In the genomic region with DNA sequence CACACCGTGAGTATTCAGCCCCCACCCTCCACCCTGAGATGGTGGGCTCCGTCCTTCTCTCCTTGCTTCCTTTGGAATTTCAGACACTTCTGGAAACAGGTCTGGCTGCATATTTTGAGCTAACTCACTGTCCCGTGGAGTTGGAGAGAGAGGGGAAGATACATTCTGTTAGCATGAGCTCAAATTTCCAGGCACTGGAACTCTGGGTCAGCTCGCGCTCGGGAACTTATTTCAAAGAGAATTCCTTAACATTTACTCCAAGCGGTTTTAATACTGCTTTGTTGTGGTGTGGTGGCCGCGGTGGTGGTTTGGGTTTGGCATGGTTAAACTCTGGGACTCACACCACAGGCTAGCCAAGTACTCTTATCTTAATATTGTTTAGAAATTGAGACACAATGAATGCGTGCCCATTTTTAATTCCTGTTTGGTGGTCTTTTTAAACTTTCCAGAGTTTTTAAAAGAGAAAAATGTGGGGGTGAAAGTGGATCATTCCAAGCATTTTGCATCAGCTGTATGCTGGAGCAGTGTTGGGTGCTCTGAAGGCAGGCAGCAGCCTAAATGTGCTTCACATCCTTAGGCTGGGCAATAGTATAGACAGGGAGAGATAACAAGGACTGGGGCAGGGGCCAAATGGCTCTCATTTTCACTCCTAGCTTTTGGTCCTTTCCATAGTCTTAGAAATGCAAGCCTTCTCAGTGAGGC, we compare ENCODE assay signal across 8 mouse cellular contexts.
DNase-seq lines count a peak whose midpoint lies in the region; ATAC-seq lines count a peak whose summit lies in the region.

No protein-coding gene starts in this region.

- no peak for ATAC-seq in hindbrain, embryonic 15.5 days (ENCODE audit: low FRiP score, low read depth)
- ATAC-seq in CD4-positive, CD25-positive, alpha-beta regulatory T cell, adult 4 months = no peak

- H3K4me2 ChIP-seq in hindbrain, embryonic 15.5 days = peak overlapping the region; percentile 76

- peak overlapping the region; percentile 18 for H3K27ac ChIP-seq in hindbrain, embryonic 15.5 days (replicated peaks)

- WGBS in hindbrain, embryonic 15.5 days = 30% methylated on average over 10 of the region's 10 CpGs

- H3K9me3 ChIP-seq in hindbrain, embryonic 15.5 days = no peaks in the 10 kb centered on the region

- peaks cover 27% of the 10 kb centered on the region for H3K4me1 ChIP-seq in hindbrain, embryonic 15.5 days (replicated peaks)

- peak overlapping the region; percentile 34 for H3K4me3 ChIP-seq in hindbrain, embryonic 15.5 days

- peak; percentile 92 for DNase-seq in heart, adult 11 months
- DNase-seq in heart, adult 8-10 months (ENCODE audit: low spot score) = no peak
- peak; percentile 61 for DNase-seq in embryo, embryonic 10.5 days (ENCODE audit: low spot score)
- peak; percentile 48 for DNase-seq in mesoderm, embryonic 11.5 days (ENCODE audit: low read depth, low spot score)
- no peak for DNase-seq in testis, postnatal 14 days (ENCODE audit: low spot score)
- no peak for DNase-seq in spleen, postnatal 4 days (ENCODE audit: low spot score in 2 of 2)

- H3K36me3 ChIP-seq in hindbrain, embryonic 15.5 days = no peaks in the 10 kb centered on the region

- H3K9ac ChIP-seq in hindbrain, embryonic 15.5 days = peak overlapping the region; percentile 21; the same call in 1 of the 2 replicates

- peaks cover 10% of the 10 kb centered on the region for H3K27me3 ChIP-seq in hindbrain, embryonic 15.5 days

Comparison
In these comparisons a context has a peak if more than half of its experiments do, and no peak if none do; other contexts are left out.
1. DNase-seq: peak in heart, adult 11 months (single experiment), embryo, embryonic 10.5 days (single experiment) and mesoderm, embryonic 11.5 days (single experiment); none in heart, adult 8-10 months (single experiment), testis, postnatal 14 days (single experiment) and spleen, postnatal 4 days (0 of 2).